Mouse (Mus musculus) liver, postnatal 0 days (tissue): ENCODE results near the gene Fcrl1. TPM values are rescaled to one million over a fixed set of nuclear protein-coding genes. Genes with fewer than 3 reads are reported as not detected.
"Not testable (repeated sequence)": the region's sequence is repeated elsewhere in the genome, so short reads cannot be mapped to it uniquely, and the experiment has no call there.

Experiments
- ATAC-seq: fragments of 200-750 bp; cut with Nextera tagmentation; 2 replicates; pipeline ENCODE4 v1.8.0; 2017; ENCODE audit warnings: mild to moderate bottlenecking, moderate library complexity
- DNase-seq: peaks from one replicate; pipeline ENCODE4 v3.0.0-alpha.2; 2016
- H3K27ac ChIP-seq: fragments of 300-500 bp; sonication (generic); 2 replicates; pipeline ENCODE4 v1.5.1; 2014; ENCODE audit warnings: antibody characterized with exemption, moderate library complexity, mild to moderate bottlenecking, low read depth
- H3K27me3 ChIP-seq: fragments of 300-500 bp; sonication (generic); 2 replicates; pipeline ENCODE4 v1.6.1; 2014; ENCODE audit warnings: low read length, control low read depth, mixed read lengths; ENCODE audit not compliant: insufficient read depth
- H3K36me3 ChIP-seq: fragments of 300-500 bp; sonication (generic); replicated peaks from 2 replicates; pipeline ENCODE4 v1.6.1; 2014; ENCODE audit warnings: mild to moderate bottlenecking, control low read depth, low read length, moderate library complexity, mixed read lengths; ENCODE audit not compliant: insufficient read depth
- H3K4me1 ChIP-seq: fragments of 300-500 bp; sonication (generic); 2 replicates; pipeline ENCODE4 v1.6.1; 2014; ENCODE audit warnings: antibody characterized with exemption, mild to moderate bottlenecking, control low read depth; ENCODE audit not compliant: insufficient read depth
- H3K4me2 ChIP-seq: fragments of 300-500 bp; sonication (generic); 2 replicates; pipeline ENCODE4 v1.6.1; 2014; ENCODE audit warnings: low read depth, mild to moderate bottlenecking, low read length, moderate library complexity, mixed read lengths
- H3K4me3 ChIP-seq: fragments of 300-500 bp; sonication (generic); 2 replicates; pipeline ENCODE4 v1.5.1; 2014; ENCODE audit warnings: low read depth, low read length
- H3K9ac ChIP-seq: fragments of 300-500 bp; sonication (generic); replicated peaks from 2 replicates; pipeline ENCODE4 v1.6.1; 2014; ENCODE audit warnings: mild to moderate bottlenecking, moderate library complexity
- H3K9me3 ChIP-seq: fragments of 300-500 bp; sonication (generic); 2 replicates; pipeline ENCODE4 v1.6.1; 2016; ENCODE audit warnings: mild to moderate bottlenecking, control low read depth, low read length, mixed read lengths
- CTCF ChIP-seq: sonication (generic); IDR thresholded peaks from 2 replicates; pipeline ENCODE4 v1.5.1; 2016; ENCODE audit warnings: antibody characterized with exemption, low read depth
- EP300 ChIP-seq: IDR thresholded peaks from 2 replicates; pipeline ENCODE4 v1.6.1; 2016; ENCODE audit warnings: antibody characterized with exemption, low read depth, mild to moderate bottlenecking
- WGBS: fragments of 180-500 bp; shearing (Covaris S2); extraction: QIAGEN DNeasy Blood & Tissue Kit; methylation state at CpG from one replicate; pipeline ENCODE4 v1.1.7; 2014; ENCODE audit not compliant: insufficient replicate concordance; 5-methylcytosine and 5-hydroxymethylcytosine counted together
- polyA plus RNA-seq: library from polyadenylated mRNA; unstranded; fragments of >200 nt; fragmentation: Nextera tagmentation; extraction: Ambion mirVana; gene quantifications from 2 replicates; pipeline ENCODE4 v1.2.1, GENCODE M21; 2015

The Fcrl1 gene
- 0.95 and 1.7 TPM in 2 replicates for polyA plus RNA-seq

GRCm38 (mm10) chr3:87376195-87377165 lies at the start of gene Fcrl1:
Gene Fcrl1, plus strand, starts transcription at chr3:87376387.
- Histone ChIP-seq H3K4me2 (peak within 1 kb of the TSS; percentile 12), H3K27ac (0 out of 2 replicates have a peak within 1 kb of the TSS, but pooled peaks have one; percentile 12), H3K9me3 (no peaks in the 10 kb centered on the region), H3K27me3 (no peaks in the 10 kb centered on the region), H3K4me1 (peaks cover 2% of the 10 kb centered on the region; the same call in 1 of the 2 replicates), H3K4me3 (no peak within 1 kb of the TSS), H3K9ac (no peak within 1 kb of the TSS), H3K36me3 (no peaks in the 10 kb centered on the region)
- TF ChIP-seq CTCF (no peak), EP300 (no peak)
- 44% methylated on average over 18 of the region's 18 CpGs for WGBS
- ATAC-seq (peak; percentile 31; the same call in 1 of the 2 replicates), DNase-seq (no peak)

GRCm38 (mm10) chr3:87337899-87338298 lies 38.3 kb upstream of the Fcrl1 start:
- no peak for DNase-seq
- Histone ChIP-seq H3K36me3 (no peaks in the 10 kb centered on the region), H3K27me3 (no peaks in the 10 kb centered on the region), H3K9me3 (no peaks in the 10 kb centered on the region), H3K4me1 (no peaks in the 10 kb centered on the region), H3K4me2 (no peak overlapping the region), H3K27ac (no peak overlapping the region), H3K9ac (no peak overlapping the region), H3K4me3 (no peak overlapping the region)
- WGBS: 65% methylated on average over 5 of the region's 5 CpGs
- TF ChIP-seq EP300 (no peak), CTCF (no peak)
- ATAC-seq: no peak

- H3K36me3 ChIP-seq, H3K4me3 ChIP-seq, DNase-seq, H3K4me2 ChIP-seq, H3K9me3 ChIP-seq, H3K4me1 ChIP-seq, H3K27me3 ChIP-seq, ATAC-seq, H3K27ac ChIP-seq, H3K9ac ChIP-seq: not testable (repeated sequence)
- WGBS: 58% methylated on average over 2 of the region's 2 CpGs
Observed at GRCm38 (mm10) chr3:87350992-87351391, 25.2 kb upstream of the Fcrl1 start.

GRCm38 (mm10) chr3:87357581-87357980 lies 18.6 kb upstream of the Fcrl1 start, which contains the start of gene Cd5l:
Gene Cd5l, plus strand, starts transcription at chr3:87357881.
- Histone ChIP-seq H3K4me1 (no peaks in the 10 kb centered on the region), H3K4me3 (no peak within 1 kb of the TSS), H3K4me2 (no peak within 1 kb of the TSS), H3K27ac (no peak within 1 kb of the TSS), H3K27me3 (no peaks in the 10 kb centered on the region), H3K36me3 (no peaks in the 10 kb centered on the region), H3K9me3 (no peaks in the 10 kb centered on the region), H3K9ac (no peak within 1 kb of the TSS)
- TF ChIP-seq EP300: no peak
- TF ChIP-seq CTCF: no peak
- no peak for DNase-seq
- no peak for ATAC-seq

- Histone ChIP-seq H3K27me3 (no peaks in the 10 kb centered on the region), H3K36me3 (no peaks in the 10 kb centered on the region), H3K4me2 (no peak overlapping the region), H3K9me3 (no peaks in the 10 kb centered on the region), H3K27ac (no peak overlapping the region), H3K4me1 (no peaks in the 10 kb centered on the region), H3K9ac (no peak overlapping the region), H3K4me3 (no peak overlapping the region)
- TF ChIP-seq CTCF (no peak), EP300 (no peak)
- DNase-seq (no peak), ATAC-seq (no peak)
Observed at GRCm38 (mm10) chr3:87359215-87359614, 17.0 kb upstream of the Fcrl1 start.

GRCm38 (mm10) chr3:87360466-87360865 lies 15.7 kb upstream of the Fcrl1 start:
- H3K9ac ChIP-seq: no peak overlapping the region
- no peak overlapping the region for H3K4me3 ChIP-seq
- no peak overlapping the region for H3K27ac ChIP-seq
- TF ChIP-seq CTCF (0 out of 2 replicates have a peak, but pooled peaks have one; percentile 5), EP300 (no peak)
- WGBS: 74% methylated on average over 6 of the region's 6 CpGs
- no peaks in the 10 kb centered on the region for H3K36me3 ChIP-seq
- H3K9me3 ChIP-seq: no peaks in the 10 kb centered on the region
- H3K27me3 ChIP-seq: no peaks in the 10 kb centered on the region
- H3K4me1 ChIP-seq: no peaks in the 10 kb centered on the region
- no peak for ATAC-seq
- no peak for DNase-seq
- H3K4me2 ChIP-seq: no peak overlapping the region
